Mouse (Mus musculus): ENCODE results near the gene Rps27l.

DNA sequence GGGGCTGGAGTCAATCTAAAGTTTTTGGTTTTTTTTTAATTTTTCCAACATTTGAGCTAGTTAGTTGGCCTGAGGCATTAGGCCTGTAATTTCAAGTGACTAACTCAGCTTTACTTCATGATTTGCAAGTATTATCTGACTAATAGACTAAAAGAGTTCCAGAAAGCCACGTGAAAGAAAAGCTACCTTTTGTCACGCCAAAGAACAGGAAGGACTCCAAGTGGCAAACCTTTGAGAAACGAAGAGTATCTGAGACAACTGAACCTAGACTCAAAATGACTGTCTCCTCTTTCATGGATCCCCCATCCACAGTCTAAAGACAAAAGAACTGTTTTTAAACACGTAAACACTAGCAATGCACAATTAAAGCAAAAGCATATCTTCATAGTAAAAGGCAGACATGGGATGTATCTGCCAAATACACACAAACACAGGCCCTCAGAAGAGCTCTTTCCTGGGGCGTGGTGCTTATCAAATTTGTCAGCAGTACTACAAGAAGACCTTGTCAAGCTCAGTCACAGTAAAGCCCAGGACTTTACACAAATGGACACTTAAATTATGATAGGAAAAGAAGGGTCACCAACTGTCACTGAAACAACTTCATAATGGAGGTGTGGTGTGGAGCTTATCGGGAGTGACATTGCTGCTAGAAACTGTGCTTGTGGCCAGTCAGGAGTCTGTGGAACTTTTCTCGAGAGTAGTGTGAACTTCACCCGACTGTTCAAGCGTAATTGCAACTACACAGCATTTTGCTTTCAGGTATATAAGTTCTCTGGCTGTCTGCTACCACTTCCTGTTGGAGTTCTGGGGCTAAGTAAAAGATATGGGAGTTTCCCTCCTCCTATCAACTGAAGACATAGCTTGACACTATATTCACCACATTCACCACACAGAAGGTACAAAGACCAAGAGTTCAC, 29.8 kb upstream of the Rps27l start:
- TF ChIP-seq CTCF (IDR thresholded peaks at IDR 0.05 in 2 of 3, conservative IDR thresholded peaks at IDR 0.05 in 1 of 3; ENCODE audit: control insufficient read depth in 1 of 3, insufficient read depth in 1 of 3, low read depth in 2 of 3, low read length in 3 of 3, poor library complexity in 1 of 3, severe bottlenecking in 1 of 3) (no peak), MXI1 (IDR thresholded peaks at IDR 0.05; ENCODE audit: low read depth, low read length) (peak; percentile 63), POLR2A (IDR thresholded peaks at IDR 0.05; ENCODE audit: control insufficient read depth in 1 of 2, insufficient read depth in 1 of 2, low read depth in 1 of 2, low read length in 2 of 2, poor library complexity in 1 of 2) (peak in 1 of 2 experiments; percentile 32; a peak in 1 of 4 replicates), BHLHE40 (IDR thresholded peaks at IDR 0.05; ENCODE audit: borderline replicate concordance, low read depth, low read length) (no peak), MAFK (IDR thresholded peaks at IDR 0.05; ENCODE audit: borderline replicate concordance, low read depth, low read length) (no peak), JUND (IDR thresholded peaks at IDR 0.05; ENCODE audit: low read depth, low read length) (no peak), KAT2A (conservative IDR thresholded peaks at IDR 0.05; ENCODE audit: low read depth, low read length) (no peak), MAZ (IDR thresholded peaks at IDR 0.05; ENCODE audit: low read depth, low read length) (no peak)

All from MEL (cell line).